Mouse (Mus musculus) subcutaneous adipose tissue, adult 2 months (tissue): ENCODE measurements around the gene Slc30a2. TPM values are rescaled to one million over a fixed set of nuclear protein-coding genes. Genes with fewer than 3 reads are reported as not detected.

ENCODE experiments used
- polyA plus RNA-seq: library from polyadenylated mRNA; depleted of rRNA; stranded (reverse); fragments of >200 nt; gene quantifications from 2 replicates; pipeline ENCODE4 v1.2.3, GENCODE M21; 2012; ENCODE audit warnings: low replicate concordance; rRNA removed

Gene Slc30a2
- 0.11 and 0.46 TPM in 2 replicates for polyA plus RNA-seq

DNA sequence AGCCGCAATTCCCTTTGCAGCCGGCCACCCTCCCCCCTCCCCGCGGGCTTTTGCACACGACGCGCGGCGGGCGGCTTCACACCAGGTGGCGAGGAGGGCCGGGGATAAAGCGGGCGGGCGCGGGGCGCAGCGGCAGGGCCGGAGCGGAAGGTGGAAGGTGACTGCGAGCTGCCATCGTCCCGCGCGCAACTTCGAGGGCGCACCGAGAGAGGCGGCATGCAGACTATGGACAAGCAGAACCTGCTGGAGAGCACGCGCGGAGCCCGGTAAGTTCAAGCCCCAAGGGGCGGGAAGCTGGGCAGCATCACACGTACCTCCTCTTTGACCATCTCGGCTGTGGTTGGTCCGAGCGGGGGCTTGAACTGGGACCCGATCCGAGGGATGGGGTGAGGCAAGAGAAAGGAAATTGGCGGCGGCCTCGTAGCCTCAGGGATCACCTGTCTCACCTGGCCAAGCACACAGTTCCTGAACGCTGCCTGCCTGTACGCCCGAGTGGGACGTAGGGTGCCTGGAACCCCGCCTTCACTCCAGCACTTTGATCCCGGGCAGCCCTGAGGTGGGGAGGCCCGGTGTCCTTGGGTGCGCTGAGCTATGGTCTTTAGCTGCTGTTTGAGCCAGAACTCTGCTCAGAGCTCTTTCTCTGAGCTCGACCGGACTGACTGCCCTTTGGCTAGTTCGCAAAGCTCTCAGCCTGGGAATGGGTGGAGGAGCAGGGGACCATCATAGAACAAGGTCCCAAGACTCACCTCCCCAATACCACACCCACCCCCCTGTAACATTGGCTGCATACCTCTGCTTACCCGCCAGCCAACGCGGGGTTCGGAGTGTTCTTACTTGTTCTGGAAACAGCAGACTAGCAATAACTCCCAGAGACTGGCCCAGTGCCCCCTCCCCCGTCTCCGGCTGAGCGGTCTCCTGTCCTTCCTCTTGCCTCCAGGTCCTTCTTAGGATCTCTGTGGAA is at the start of gene Slc30a2:
Gene Slc30a2 (plus strand): TSS at position 111 of the 961 bp plus-strand sequence.

DNA sequence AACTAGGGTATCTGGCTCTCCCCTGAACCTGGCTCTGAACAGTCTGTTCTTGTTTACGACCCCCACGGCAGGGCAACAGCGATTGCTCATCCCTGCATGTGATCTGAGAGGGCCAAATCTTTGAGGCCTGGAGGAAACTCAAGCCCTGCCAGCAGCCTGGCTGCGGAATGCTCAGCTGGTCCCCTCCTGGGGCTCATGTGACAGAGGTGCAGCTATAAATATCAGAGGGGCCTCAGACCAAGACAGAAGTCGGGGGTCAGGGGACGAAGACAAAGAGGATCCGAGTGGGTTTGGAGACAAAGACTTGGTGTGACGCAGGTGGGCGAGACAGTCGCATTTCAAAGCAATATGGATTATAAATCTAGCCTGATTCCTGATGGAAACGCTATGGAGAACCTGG is 28.1 kb upstream of the Slc30a2 start, which contains the start of gene Trim63:
Gene Trim63 (plus strand): TSS at position 245 of the 400 bp plus-strand sequence.

DNA sequence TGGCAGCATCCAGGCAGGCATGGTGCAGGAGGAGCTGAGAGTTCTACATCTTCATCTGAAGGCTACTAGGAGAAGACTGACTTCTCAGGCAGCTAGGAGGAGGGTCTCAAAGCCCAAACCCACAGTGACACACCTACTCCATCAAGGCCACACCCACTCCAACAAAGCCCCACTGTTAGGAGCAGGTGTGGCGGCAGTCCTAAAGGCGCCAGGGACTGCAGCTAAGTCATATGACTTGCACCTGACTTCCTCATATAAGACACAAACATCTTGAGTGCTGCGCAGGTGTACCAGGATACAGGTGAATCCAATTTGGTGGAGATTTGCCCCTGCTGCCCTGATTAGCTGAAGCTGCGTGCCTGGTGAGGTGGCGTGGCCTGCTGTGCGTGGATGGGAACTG is 40.8 kb downstream of the Slc30a2 start, which contains the start of gene Extl1:
Gene Extl1 (minus strand): TSS at position 101 of the 400 bp plus-strand sequence.

DNA sequence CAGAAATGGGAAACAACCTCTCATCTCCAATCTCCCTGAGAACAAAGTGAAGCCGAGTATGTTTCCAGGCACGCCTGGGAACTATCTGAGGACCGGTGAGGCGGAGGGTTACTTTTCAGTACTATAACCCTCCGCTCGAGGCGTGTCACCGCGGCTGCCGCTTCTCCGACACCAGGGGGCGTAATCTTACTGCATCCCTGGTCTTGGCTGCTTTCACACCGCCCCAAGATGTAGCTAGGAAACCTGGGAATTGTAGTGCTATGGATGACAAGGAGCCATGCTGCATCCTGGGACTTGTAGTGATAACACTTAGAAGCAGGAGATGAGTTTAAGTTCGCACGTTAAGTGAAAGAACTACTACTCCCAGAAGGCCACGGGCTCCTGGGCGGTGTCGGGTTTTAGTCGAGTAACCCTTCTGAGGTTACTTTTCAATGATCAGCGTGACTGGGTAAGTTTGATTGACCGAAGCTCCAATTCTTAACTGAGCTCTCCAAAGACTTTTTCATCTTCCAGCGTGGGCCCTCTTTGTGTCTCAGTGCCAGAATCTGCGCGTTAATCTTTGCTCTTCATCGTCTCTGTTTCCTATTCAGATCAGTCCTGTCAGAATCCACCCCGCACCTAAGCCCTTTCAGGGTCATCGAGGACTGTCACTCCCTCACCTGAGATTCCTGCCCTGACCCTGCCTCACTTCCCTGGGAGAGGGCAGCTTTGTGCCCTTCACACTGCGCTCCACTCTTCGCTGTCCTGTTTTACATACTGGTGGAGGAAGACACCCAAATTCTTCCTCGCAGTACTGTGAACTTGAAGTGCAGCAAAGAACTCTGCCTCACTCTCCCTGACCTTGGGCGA is 53.2 kb downstream of the Slc30a2 start, which contains the start of gene Pafah2:
Gene Pafah2 (plus strand): TSS at position 344 of the 849 bp plus-strand sequence.

Other genes with a start within 250 kb of the Slc30a2 start
- gene Cd52, start 248.1 kb upstream of the Slc30a2 start, polyA plus RNA-seq = 34.4 and 67.8 TPM in 2 replicates
- gene Ubxn11, start 240.6 kb upstream of the Slc30a2 start, polyA plus RNA-seq = 2.5 and 14.3 TPM in 2 replicates
- 483 and 501 TPM in 2 replicates for gene Sh3bgrl3, start 214.4 kb upstream of the Slc30a2 start, polyA plus RNA-seq
- 11.8 and 22.8 TPM in 2 replicates for gene Cep85, start 156.1 kb upstream of the Slc30a2 start, polyA plus RNA-seq
- not detected in 2 replicates for gene Gm7534, start 140.2 kb upstream of the Slc30a2 start, polyA plus RNA-seq
- gene Catsper4, start 115.8 kb upstream of the Slc30a2 start, polyA plus RNA-seq = 1.5 TPM in 1 of 2 replicates, not detected in the other
- gene Cnksr1, start 104.8 kb upstream of the Slc30a2 start, polyA plus RNA-seq = 0.36 and 8.3 TPM in 2 replicates
- 0.06 TPM in 1 of 2 replicates, not detected in the other for gene E130218I03Rik, start 99.5 kb upstream of the Slc30a2 start, polyA plus RNA-seq
- 6.6 and 14.5 TPM in 2 replicates for gene Zfp593, start 97.6 kb upstream of the Slc30a2 start, polyA plus RNA-seq
- gene Gm30191, start 96.2 kb upstream of the Slc30a2 start, polyA plus RNA-seq = not detected in 2 replicates
- 29.8 and 36.0 TPM in 2 replicates for gene Grrp1, start 89.1 kb upstream of the Slc30a2 start, polyA plus RNA-seq
- 4.9 and 8.5 TPM in 2 replicates for gene Pdik1l, start 55.3 kb upstream of the Slc30a2 start, polyA plus RNA-seq
- 0.60 TPM in 1 of 2 replicates, not detected in the other for gene Trim63, start 28.1 kb upstream of the Slc30a2 start, polyA plus RNA-seq
- 0.20 and 0.82 TPM in 2 replicates for gene Extl1, start 40.7 kb downstream of the Slc30a2 start, polyA plus RNA-seq
- gene Pafah2, start 53.1 kb downstream of the Slc30a2 start, polyA plus RNA-seq = 25.4 and 27.1 TPM in 2 replicates
- 4.7 and 11.7 TPM in 2 replicates for gene Stmn1, start 125.1 kb downstream of the Slc30a2 start, polyA plus RNA-seq
- gene Paqr7, start 153.5 kb downstream of the Slc30a2 start, polyA plus RNA-seq = 21.2 and 66.3 TPM in 2 replicates
- gene Aunip, start 167.8 kb downstream of the Slc30a2 start, polyA plus RNA-seq = 0.23 and 0.71 TPM in 2 replicates
- gene Mtfr1l, start 192.2 kb downstream of the Slc30a2 start, polyA plus RNA-seq = 155 and 174 TPM in 2 replicates
- gene Selenon, start 209.0 kb downstream of the Slc30a2 start, polyA plus RNA-seq = 35.7 and 65.0 TPM in 2 replicates